Mouse (Mus musculus): ENCODE results near the gene Rpl22. TPM values are rescaled to one million over a fixed set of nuclear protein-coding genes. Genes with fewer than 3 reads are reported as not detected.

The Rpl22 gene
- polyA plus RNA-seq, 1 experiment: 201 TPM

- Histone ChIP-seq H3K4me3 (ENCODE audit: insufficient read depth, low read length) (peak overlapping the region; percentile 39; the same call in 1 of the 2 replicates), H3K4me1 (ENCODE audit: control insufficient read depth, insufficient read depth, low read length) (no peaks in the 10 kb centered on the region), H3K27ac (ENCODE audit: insufficient read depth, low read length) (no peak overlapping the region)
- no peak for TF ChIP-seq CTCF (IDR thresholded peaks at IDR 0.05; ENCODE audit: extremely low read depth, insufficient read depth, low read length)
- no peak for TF ChIP-seq POLR2A (IDR thresholded peaks at IDR 0.05; ENCODE audit: extremely low read depth, insufficient read depth, low read length)
Observed at GRCm38 (mm10) chr4:152286887-152287286, 38.7 kb upstream of the Rpl22 start.

- Histone ChIP-seq H3K4me3 (ENCODE audit: insufficient read depth, low read length) (no peak overlapping the region), H3K27ac (ENCODE audit: insufficient read depth, low read length) (no peak overlapping the region), H3K4me1 (ENCODE audit: control insufficient read depth, insufficient read depth, low read length) (no peaks in the 10 kb centered on the region)
- TF ChIP-seq POLR2A (IDR thresholded peaks at IDR 0.05; ENCODE audit: extremely low read depth, insufficient read depth, low read length) (no peak), CTCF (IDR thresholded peaks at IDR 0.05; ENCODE audit: extremely low read depth, insufficient read depth, low read length) (no peak)
Observed at GRCm38 (mm10) chr4:152287317-152288120, 38.0 kb upstream of the Rpl22 start.

GRCm38 (mm10) chr4:152288398-152288945 is 37.1 kb upstream of the Rpl22 start:
- H3K27ac ChIP-seq (ENCODE audit: insufficient read depth, low read length): no peak overlapping the region
- H3K4me1 ChIP-seq (ENCODE audit: control insufficient read depth, insufficient read depth, low read length): no peaks in the 10 kb centered on the region
- TF ChIP-seq CTCF (IDR thresholded peaks at IDR 0.05; ENCODE audit: extremely low read depth, insufficient read depth, low read length) (no peak), POLR2A (IDR thresholded peaks at IDR 0.05; ENCODE audit: extremely low read depth, insufficient read depth, low read length) (no peak)
- no peak overlapping the region for H3K4me3 ChIP-seq (ENCODE audit: insufficient read depth, low read length)

GRCm38 (mm10) chr4:152290385-152290784 is 35.2 kb upstream of the Rpl22 start:
- Histone ChIP-seq H3K4me3 (ENCODE audit: insufficient read depth, low read length) (no peak overlapping the region), H3K4me1 (ENCODE audit: control insufficient read depth, insufficient read depth, low read length) (no peaks in the 10 kb centered on the region), H3K27ac (ENCODE audit: insufficient read depth, low read length) (no peak overlapping the region)
- TF ChIP-seq CTCF (IDR thresholded peaks at IDR 0.05; ENCODE audit: extremely low read depth, insufficient read depth, low read length) (no peak), POLR2A (IDR thresholded peaks at IDR 0.05; ENCODE audit: extremely low read depth, insufficient read depth, low read length) (no peak)

- no peaks in the 10 kb centered on the region for H3K4me1 ChIP-seq (ENCODE audit: control insufficient read depth, insufficient read depth, low read length)
- no peak overlapping the region for H3K4me3 ChIP-seq (ENCODE audit: insufficient read depth, low read length)
- H3K27ac ChIP-seq (ENCODE audit: insufficient read depth, low read length): no peak overlapping the region
- TF ChIP-seq POLR2A (IDR thresholded peaks at IDR 0.05; ENCODE audit: extremely low read depth, insufficient read depth, low read length) (no peak), CTCF (IDR thresholded peaks at IDR 0.05; ENCODE audit: extremely low read depth, insufficient read depth, low read length) (no peak)
Observed at GRCm38 (mm10) chr4:152290991-152291390, 34.6 kb upstream of the Rpl22 start.

GRCm38 (mm10) chr4:152291562-152291961 is 34.0 kb upstream of the Rpl22 start, which contains the start of gene Hes3:
Gene Hes3, minus strand, starts transcription at chr4:152291662.
- no peaks in the 10 kb centered on the region for H3K4me1 ChIP-seq (ENCODE audit: control insufficient read depth, insufficient read depth, low read length)

GRCm38 (mm10) chr4:152292102-152292765 is 33.3 kb upstream of the Rpl22 start:
- Histone ChIP-seq H3K27ac (ENCODE audit: insufficient read depth, low read length) (no peak overlapping the region), H3K4me1 (ENCODE audit: control insufficient read depth, insufficient read depth, low read length) (no peaks in the 10 kb centered on the region), H3K4me3 (ENCODE audit: insufficient read depth, low read length) (no peak overlapping the region)
- TF ChIP-seq CTCF (IDR thresholded peaks at IDR 0.05; ENCODE audit: extremely low read depth, insufficient read depth, low read length): no peak
- TF ChIP-seq POLR2A (IDR thresholded peaks at IDR 0.05; ENCODE audit: extremely low read depth, insufficient read depth, low read length): no peak

More at GRCm38 (mm10) chr4:152291562-152291961, 34.0 kb upstream of the Rpl22 start, which contains the start of gene Hes3:
- H3K4me3 ChIP-seq (ENCODE audit: insufficient read depth, low read length): no peak within 1 kb of the TSS
- no peak within 1 kb of the TSS for H3K27ac ChIP-seq (ENCODE audit: insufficient read depth, low read length)
- TF ChIP-seq CTCF (IDR thresholded peaks at IDR 0.05; ENCODE audit: extremely low read depth, insufficient read depth, low read length): no peak
- no peak for TF ChIP-seq POLR2A (IDR thresholded peaks at IDR 0.05; ENCODE audit: extremely low read depth, insufficient read depth, low read length)

- TF ChIP-seq CTCF (IDR thresholded peaks at IDR 0.05; ENCODE audit: extremely low read depth, insufficient read depth, low read length) (no peak), POLR2A (IDR thresholded peaks at IDR 0.05; ENCODE audit: extremely low read depth, insufficient read depth, low read length) (no peak)
- no peak overlapping the region for H3K27ac ChIP-seq (ENCODE audit: insufficient read depth, low read length)
- peaks cover 5% of the 10 kb centered on the region for H3K4me1 ChIP-seq (ENCODE audit: control insufficient read depth, insufficient read depth, low read length)
- H3K4me3 ChIP-seq (ENCODE audit: insufficient read depth, low read length): no peak overlapping the region
Observed at GRCm38 (mm10) chr4:152294188-152294929, 31.2 kb upstream of the Rpl22 start.

- TF ChIP-seq CTCF (IDR thresholded peaks at IDR 0.05; ENCODE audit: extremely low read depth, insufficient read depth, low read length) (no peak), POLR2A (IDR thresholded peaks at IDR 0.05; ENCODE audit: extremely low read depth, insufficient read depth, low read length) (no peak)
- Histone ChIP-seq H3K4me1 (ENCODE audit: control insufficient read depth, insufficient read depth, low read length) (peaks cover 5% of the 10 kb centered on the region), H3K27ac (ENCODE audit: insufficient read depth, low read length) (no peak overlapping the region), H3K4me3 (ENCODE audit: insufficient read depth, low read length) (no peak overlapping the region)
Observed at GRCm38 (mm10) chr4:152295916-152296315, 29.6 kb upstream of the Rpl22 start.

Data from cortical plate, adult 2 months (tissue).